ENCODE assay signal across 10 mouse cellular contexts in genomic region chr11:77836751-77837150, GRCm38 (mm10). TPM values are rescaled to one million over a fixed set of nuclear protein-coding genes. Genes with fewer than 3 reads are reported as not detected.
DNase-seq lines count a peak whose midpoint lies in the region; ATAC-seq and TF ChIP-seq lines count a peak whose summit lies in the region.
"Had no signal": no experiment of that assay in that cellular context is flagged by ENCODE, and none has a peak within 500 bp of the region (broad histone marks: within the 10 kb centered on the region; RNA-seq: fewer than 3 reads in every experiment).

No protein-coding gene starts in this region.

- DNase-seq in kidney, adult 11 months: peak; percentile 79
- DNase-seq in adrenal gland, postnatal 36 days: peak; percentile 56 to 59
- peak; percentile 34 for DNase-seq in heart, postnatal 4 days
- no peak for DNase-seq in limb, embryonic 14.5 days (ENCODE audit: low spot score)
- DNase-seq in frontal cortex, postnatal 36 days (ENCODE audit: low spot score in 2 of 2): no peak
- no peak for DNase-seq in cerebellum, adult 11-12 months
- DNase-seq: left cerebral cortex, postnatal 4 days; thymus, postnatal 14 days had no signal

- H3K9me3 ChIP-seq in kidney, embryonic 14.5 days (ENCODE audit: control insufficient read depth, low read length): no peaks in the 10 kb centered on the region
- H3K9me3 ChIP-seq in limb, embryonic 14.5 days (ENCODE audit: control insufficient read depth, low read length): no peaks in the 10 kb centered on the region

- H3K4me1 ChIP-seq in kidney, embryonic 14.5 days (ENCODE audit: control insufficient read depth, insufficient read depth, low read length): 0 out of 2 replicates have a peak, but pooled peaks cover 3% of the 10 kb centered on the region
- peaks cover 8% of the 10 kb centered on the region; the same call in 1 of the 2 replicates for H3K4me1 ChIP-seq in limb, embryonic 14.5 days (ENCODE audit: control insufficient read depth, insufficient read depth, low read length)

- no peak overlapping the region for H3K4me2 ChIP-seq in kidney, embryonic 14.5 days (replicated peaks; ENCODE audit: low read depth, low read length)
- H3K4me2 ChIP-seq in limb, embryonic 14.5 days (replicated peaks; ENCODE audit: low read depth, low read length, severe bottlenecking): no peak overlapping the region
- H3K4me2 ChIP-seq: midbrain, embryonic 11.5 days had no signal

- no peak overlapping the region for H3K4me3 ChIP-seq in kidney, embryonic 14.5 days (ENCODE audit: low read length)
- no peak overlapping the region for H3K4me3 ChIP-seq in limb, embryonic 14.5 days (replicated peaks; ENCODE audit: low read length)

- no peak overlapping the region for H3K9ac ChIP-seq in kidney, embryonic 14.5 days (ENCODE audit: low read depth, low read length)
- 0 out of 2 replicates have a peak overlapping the region, but pooled peaks have one; percentile 2 for H3K9ac ChIP-seq in limb, embryonic 14.5 days (ENCODE audit: low read depth, low read length, severe bottlenecking)

- peaks cover 23% of the 10 kb centered on the region for H3K36me3 ChIP-seq in kidney, embryonic 14.5 days (ENCODE audit: control insufficient read depth, insufficient read depth, low read length)
- peaks cover 71% of the 10 kb centered on the region for H3K36me3 ChIP-seq in limb, embryonic 14.5 days (ENCODE audit: control insufficient read depth, insufficient read depth, low read length)

- 63% methylated on average over 4 of the region's 4 CpGs for WGBS in kidney, embryonic 14.5 days
- 36% methylated on average over 4 of the region's 4 CpGs for WGBS in limb, embryonic 14.5 days

- ATAC-seq in kidney, embryonic 14.5 days (ENCODE audit: low FRiP score, low TSS enrichment): no peak
- 0 out of 2 replicates have a peak, but pooled peaks have one; percentile 20 for ATAC-seq in limb, embryonic 14.5 days (ENCODE audit: low FRiP score, low read depth)

- no peak for TF ChIP-seq POLR2A in limb, embryonic 14.5 days (IDR thresholded peaks at IDR 0.05; ENCODE audit: borderline replicate concordance, extremely low read depth, insufficient read depth, insufficient read length)

- H3K27me3 ChIP-seq in kidney, embryonic 14.5 days (ENCODE audit: control insufficient read depth, insufficient read depth, low read length): 0 out of 2 replicates have a peak, but pooled peaks cover 5% of the 10 kb centered on the region
- H3K27me3 ChIP-seq in limb, embryonic 14.5 days (ENCODE audit: control insufficient read depth, insufficient read depth, low read length): no peaks in the 10 kb centered on the region

- no peak overlapping the region for H3K27ac ChIP-seq in kidney, embryonic 14.5 days (ENCODE audit: low read depth, low read length)
- peak overlapping the region; percentile 48; the same call in 1 of the 2 replicates for H3K27ac ChIP-seq in limb, embryonic 14.5 days (replicated peaks; ENCODE audit: low read depth, low read length)

RNA-seq across cellular contexts. Expression of gene Gm10277, which starts 49.2 kb away (rescaled TPM):
- 0.92 and 1.4 TPM in 2 replicates for polyA plus RNA-seq in kidney, embryonic 14.5 days (2014; fragmentation: Nextera tagmentation; extraction: Ambion mirVana)
- total RNA-seq in adrenal gland, postnatal 36 days (2021): not detected
- not detected for total RNA-seq in heart, postnatal 4 days (2021)
- not detected in 2 replicates for polyA plus RNA-seq in limb, embryonic 14.5 days (2012; rRNA removed)
- 0.75 and 0.89 TPM in 2 replicates for polyA plus RNA-seq in limb, embryonic 14.5 days (2014; fragmentation: Nextera tagmentation; extraction: Ambion mirVana)
- total RNA-seq: left cerebral cortex, postnatal 4 days had no signal

RNA-seq across cellular contexts. Expression of gene Pipox, which starts 57.1 kb away (rescaled TPM):
- polyA plus RNA-seq in kidney, embryonic 14.5 days (2014; fragmentation: Nextera tagmentation; extraction: Ambion mirVana): 3.2 and 6.2 TPM in 2 replicates
- total RNA-seq in adrenal gland, postnatal 36 days (2021): 1 to 10 TPM; 1.2 to 3.2 TPM
- 1 to 10 TPM; 1.9 to 2.5 TPM for total RNA-seq in heart, postnatal 4 days (2021)
- polyA plus RNA-seq in limb, embryonic 14.5 days (2012; rRNA removed): 1.1 and 1.3 TPM in 2 replicates
- polyA plus RNA-seq in limb, embryonic 14.5 days (2014; fragmentation: Nextera tagmentation; extraction: Ambion mirVana): 0.94 and 1.1 TPM in 2 replicates

Comparison
In these comparisons a context has a peak if more than half of its experiments do, and no peak if none do; other contexts are left out.
1. DNase-seq: peak in kidney, adult 11 months (single experiment), adrenal gland, postnatal 36 days (2 of 2) and heart, postnatal 4 days (single experiment); none in limb, embryonic 14.5 days (single experiment), frontal cortex, postnatal 36 days (0 of 2) and cerebellum, adult 11-12 months (single experiment).